Mouse (Mus musculus): ENCODE data around the gene Gm10643.

The Gm10643 gene

GRCm38 (mm10) chr8:84065037-84065436 lies at the start of gene Gm10643:
Gene Gm10643, minus strand, starts transcription at chr8:84065137.
- no peak for DNase-seq (ENCODE audit: low spot score)

- DNase-seq (ENCODE audit: low spot score): no peak
Observed at GRCm38 (mm10) chr8:84106216-84107040, 41.5 kb upstream of the Gm10643 start.

DNA sequence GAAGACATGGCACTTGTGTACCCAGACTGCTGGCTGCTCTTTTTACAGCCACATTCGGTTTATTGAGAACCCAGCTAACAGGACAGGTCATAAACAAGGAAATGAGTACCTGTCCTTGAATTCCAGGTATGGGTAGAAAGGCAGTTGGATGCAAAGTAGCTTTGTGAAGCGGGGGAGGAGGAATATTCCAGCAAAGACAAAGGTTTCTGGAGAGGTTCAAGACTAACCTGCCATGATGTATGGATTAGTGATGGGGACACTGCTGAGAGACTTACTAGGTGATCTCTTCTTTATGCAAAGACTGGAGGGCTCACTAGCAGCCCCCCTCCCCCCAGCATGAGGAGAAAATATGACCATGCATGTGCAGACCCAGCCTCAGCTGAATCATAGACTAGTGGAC lies 40.7 kb upstream of the Gm10643 start:
- no peak for DNase-seq (ENCODE audit: low spot score)

DNA sequence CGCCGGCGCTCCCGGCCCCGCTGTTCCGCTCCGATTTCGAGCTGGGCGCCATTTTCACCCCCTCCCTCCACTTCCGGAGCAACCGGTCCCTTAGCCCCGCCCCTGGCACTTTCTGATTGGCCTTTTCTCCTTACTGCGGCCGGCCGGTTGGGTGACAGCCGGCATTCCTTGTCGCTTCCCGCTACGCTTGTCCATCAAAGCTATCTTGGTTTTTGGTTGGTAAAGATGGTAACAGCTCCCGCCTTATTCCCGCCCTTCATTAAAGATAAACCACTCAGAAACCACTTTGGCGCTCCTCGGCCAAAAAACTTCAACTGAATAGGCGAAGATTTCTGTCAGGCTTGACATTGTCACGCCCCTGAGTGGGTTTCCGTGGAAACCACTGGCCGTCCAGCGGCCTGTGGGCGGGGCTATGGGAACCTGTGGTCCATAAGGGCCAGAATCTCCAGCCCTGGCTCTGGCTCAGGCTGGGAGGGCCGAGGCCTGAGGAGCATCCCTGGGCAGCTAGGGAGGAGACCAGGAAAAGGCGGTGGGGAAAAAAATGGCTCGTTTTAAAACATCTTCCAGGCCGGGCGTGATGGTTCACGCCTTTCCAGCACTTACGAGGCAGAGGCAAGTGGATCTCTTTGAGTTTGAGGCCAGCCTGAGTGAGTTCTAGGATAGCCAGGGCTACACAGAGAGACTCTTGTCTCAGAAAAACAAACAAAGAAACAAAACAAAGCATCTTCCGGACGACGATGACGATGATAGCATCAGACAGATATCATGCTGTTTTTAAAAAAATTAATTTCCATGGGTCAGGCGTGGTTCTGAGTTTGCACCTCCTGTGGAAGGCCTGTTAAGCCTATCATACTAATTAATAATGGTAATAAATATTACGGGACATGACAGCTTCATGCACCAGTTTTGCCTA lies 40.0 kb upstream of the Gm10643 start, which contains the start of gene Dcaf15:
TSS of gene Dcaf15 (minus strand) at position 72 of the 913 bp plus-strand sequence.
- peak; percentile 98 for DNase-seq (ENCODE audit: low spot score)

DNA sequence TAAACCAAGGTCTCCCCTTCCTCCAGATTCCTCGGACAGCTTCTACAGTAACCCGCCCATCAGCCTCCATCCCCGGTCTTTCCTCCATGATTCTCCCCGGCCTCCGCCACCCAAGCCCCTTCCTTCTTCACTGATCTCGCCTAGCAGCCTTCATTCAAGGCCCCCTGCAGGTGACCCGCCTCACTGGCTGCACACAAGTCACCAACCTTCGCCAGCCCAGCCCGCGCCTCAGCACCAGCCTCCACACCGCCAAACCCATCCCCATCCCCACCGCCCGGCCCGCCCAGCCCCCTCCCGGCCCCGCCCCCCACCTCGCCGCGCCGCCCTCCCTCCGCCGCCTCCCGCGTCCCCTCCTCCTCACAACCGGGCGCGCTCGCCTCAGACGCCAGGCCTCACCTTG lies 39.3 kb upstream of the Gm10643 start:
- DNase-seq (ENCODE audit: low spot score): peak; percentile 90

DNA sequence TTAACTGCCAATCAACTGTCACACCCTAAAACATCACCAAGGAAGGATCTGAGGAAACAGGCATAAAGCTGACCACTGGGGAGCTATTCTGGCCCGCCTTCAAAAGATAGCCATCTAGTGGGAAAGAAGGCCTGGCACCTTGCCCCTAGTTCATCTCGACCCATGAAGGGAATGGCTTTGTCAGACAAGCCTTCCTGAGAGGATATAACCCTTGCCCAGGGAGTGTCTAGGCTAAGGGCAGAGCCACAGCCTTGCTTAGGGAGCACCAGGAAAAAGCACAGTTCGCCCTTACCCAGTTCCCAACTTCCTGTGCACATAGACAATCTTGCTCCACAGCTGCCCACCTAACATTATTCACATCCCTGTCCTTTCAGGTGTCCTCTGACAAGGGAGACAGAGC lies 38.7 kb upstream of the Gm10643 start:
- no peak for DNase-seq (ENCODE audit: low spot score)

GRCm38 (mm10) chr8:84101476-84102270 lies 36.7 kb upstream of the Gm10643 start:
- no peak for DNase-seq (ENCODE audit: low spot score)

GRCm38 (mm10) chr8:84098376-84098775 lies 33.4 kb upstream of the Gm10643 start:
- DNase-seq (ENCODE audit: low spot score): no peak

DNA sequence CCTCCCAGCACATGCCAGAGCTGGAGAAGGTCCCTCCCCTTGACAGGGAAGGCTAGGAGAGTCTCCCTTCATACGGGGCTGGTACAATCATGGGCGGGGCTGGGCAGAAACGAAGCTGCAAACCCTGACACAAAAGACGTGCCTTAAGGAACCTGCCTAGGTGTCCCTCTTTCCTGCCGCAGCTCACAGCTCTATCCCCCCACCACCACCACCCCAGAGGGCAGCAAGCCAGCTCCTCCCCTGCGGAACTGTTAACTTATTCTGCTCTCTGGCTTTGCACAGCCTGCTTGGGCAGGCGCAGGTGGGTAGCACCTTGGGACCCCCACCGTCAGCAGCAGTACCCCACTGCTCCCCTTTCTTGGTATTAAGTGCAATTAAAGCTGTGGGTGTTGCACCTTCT lies 31.1 kb upstream of the Gm10643 start:
- no peak for DNase-seq (ENCODE audit: low spot score)

GRCm38 (mm10) chr8:84090585-84090984 lies 25.6 kb upstream of the Gm10643 start:
- DNase-seq (ENCODE audit: low spot score): no peak

DNA sequence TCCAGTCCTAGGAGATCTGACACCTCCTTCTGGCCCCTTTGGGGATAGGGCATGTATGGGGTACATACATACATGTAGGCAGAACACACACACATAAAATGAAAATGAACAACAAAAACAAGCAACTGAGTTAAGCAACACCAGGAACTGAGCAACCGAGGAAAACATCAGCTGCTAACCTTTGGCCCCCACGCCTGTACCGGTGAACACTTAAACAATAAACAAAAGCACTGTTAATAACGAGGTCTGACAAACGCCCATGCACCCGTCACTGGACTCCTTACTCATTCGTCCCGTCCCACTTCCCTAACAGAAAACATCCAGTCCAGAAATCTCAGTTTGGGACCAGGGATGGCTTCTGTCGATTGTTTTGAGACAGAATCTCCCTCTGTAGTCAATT lies 24.3 kb upstream of the Gm10643 start:
- DNase-seq (ENCODE audit: low spot score): no peak

GRCm38 (mm10) chr8:84087821-84088220 lies 22.9 kb upstream of the Gm10643 start:
- no peak for DNase-seq (ENCODE audit: low spot score)

DNA sequence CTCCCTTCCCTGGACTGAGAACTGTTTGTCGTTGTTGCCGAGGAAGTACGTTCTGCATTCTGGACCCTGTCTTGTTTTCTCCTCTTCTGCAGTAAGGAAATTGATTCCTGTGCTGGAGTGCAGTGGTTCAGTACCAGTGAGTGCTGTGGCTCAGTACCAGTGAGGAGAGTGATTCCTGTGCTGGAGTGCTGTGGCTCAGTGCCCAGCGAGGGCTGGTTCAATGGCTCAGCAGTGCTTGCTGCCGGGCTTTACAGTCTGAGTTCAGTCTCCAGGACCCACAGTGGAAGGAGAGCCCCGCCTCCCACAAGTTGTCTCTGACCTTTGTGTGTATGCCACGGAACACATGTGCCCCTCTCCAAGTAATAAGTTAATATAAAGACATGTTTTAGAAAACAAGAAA lies 22.2 kb upstream of the Gm10643 start:
- DNase-seq (ENCODE audit: low spot score): no peak

DNA sequence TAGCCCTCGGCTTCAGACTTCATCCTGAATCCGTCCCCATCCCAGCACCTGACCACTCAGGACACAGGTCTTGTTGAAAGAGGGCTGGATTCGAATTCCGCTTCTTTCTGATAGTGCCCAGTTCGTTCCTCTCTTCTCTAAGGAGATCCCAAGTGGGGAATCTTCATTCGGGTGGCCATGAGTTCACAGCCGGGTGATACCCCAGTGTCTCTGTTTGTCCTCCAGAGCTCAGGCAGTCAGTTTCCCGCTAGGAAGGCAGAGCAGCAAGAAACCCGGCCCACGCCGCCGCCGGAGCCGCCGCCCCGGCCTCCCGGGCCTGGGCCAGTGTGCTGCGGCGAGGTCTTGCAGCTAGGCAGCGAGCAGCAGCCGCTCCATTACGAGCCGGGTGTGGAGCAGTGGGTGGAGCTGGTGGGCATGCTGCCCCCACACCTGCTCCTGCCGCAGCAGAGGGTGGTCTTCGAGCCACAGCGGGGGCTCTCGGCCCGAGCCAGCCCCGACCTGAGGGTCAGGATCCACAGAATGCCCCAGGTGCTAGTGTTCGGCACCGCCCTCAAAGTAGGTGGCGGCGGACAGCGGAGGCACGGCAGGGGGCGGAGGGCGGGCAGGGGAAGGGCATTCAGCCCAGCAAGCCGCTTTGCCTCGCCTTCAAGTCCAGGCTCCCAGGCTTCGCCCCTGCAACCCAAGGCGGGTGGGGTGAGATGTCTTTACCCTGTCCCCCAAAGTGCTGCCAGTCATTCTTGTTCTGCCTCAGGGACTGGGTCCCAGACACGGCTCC lies 19.6 kb upstream of the Gm10643 start:
- DNase-seq (ENCODE audit: low spot score): no peak

DNA sequence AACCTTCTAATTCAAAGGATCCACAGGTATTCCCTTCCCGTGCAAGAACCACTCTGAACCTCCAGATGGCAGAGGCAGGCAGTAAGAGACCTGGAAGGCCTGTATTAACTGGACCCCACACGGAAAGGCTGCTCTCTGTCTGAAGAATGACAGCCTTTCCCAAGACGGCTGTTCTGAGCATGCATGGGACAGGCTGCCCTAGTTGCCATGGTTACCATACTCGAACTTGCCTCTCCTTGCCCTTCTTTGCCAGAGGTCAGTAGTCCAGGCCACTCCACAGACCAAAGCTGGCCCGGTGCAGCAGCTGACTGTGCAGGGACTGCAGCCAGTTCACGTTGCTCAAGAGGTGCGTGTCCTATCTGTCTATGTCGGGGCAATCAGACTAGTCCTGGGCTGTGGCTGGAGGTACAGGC lies 18.9 kb upstream of the Gm10643 start:
- DNase-seq (ENCODE audit: low spot score): peak; percentile 91

GRCm38 (mm10) chr8:84079206-84079605 lies 14.3 kb upstream of the Gm10643 start:
- no peak for DNase-seq (ENCODE audit: low spot score)

GRCm38 (mm10) chr8:84076849-84077248 lies 11.9 kb upstream of the Gm10643 start:
- no peak for DNase-seq (ENCODE audit: low spot score)

DNA sequence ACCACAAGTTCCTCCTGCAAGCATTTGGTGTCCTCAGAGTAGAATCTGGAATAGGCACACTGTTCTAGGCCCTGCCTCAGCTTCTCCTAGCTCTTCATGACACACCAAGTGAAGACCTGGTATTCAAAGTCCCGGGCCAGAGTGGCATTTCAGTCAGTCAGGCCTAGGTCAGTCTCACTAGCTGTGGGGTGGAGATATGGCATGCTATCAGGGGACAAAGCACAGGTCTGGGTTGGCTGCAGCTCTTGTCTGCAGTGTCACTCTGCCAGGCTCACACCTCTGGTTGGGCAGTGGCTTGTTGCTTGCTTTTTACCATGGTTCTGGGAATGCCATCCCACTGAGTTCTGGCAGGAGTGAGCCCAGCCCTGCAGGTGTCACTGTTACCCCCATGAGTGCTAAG lies 11.5 kb upstream of the Gm10643 start:
- DNase-seq (ENCODE audit: low spot score): no peak

GRCm38 (mm10) chr8:84073230-84073976 lies 8.5 kb upstream of the Gm10643 start:
- no peak for DNase-seq (ENCODE audit: low spot score)

- no peak for DNase-seq (ENCODE audit: low spot score)
Observed at GRCm38 (mm10) chr8:84072321-84072720, 7.4 kb upstream of the Gm10643 start.

DNA sequence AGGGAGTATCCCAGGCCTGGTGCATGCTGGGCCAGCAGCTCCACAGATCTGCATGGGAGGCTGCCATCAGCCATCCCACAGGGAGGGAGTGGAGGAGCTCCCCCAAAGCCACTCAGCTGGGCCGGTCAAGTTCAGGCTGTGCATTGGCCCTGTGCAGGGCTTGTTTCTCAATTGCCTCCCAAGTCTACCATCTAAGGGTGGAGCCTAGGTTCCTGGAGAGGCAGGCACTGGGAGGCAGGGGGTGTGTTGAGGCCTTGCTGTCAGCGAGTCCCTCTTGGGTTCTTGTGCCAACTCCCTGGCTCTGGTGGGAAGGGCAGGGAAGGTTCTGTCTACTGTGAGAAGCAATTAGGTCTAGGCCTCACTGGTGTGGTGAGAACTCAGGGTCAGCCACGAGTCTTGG lies 7.0 kb upstream of the Gm10643 start:
- no peak for DNase-seq (ENCODE audit: low spot score)
